Mouse (Mus musculus) gastrocnemius, postnatal 36 days (tissue): ENCODE data around the gene Gckr. TPM values are rescaled to one million over a fixed set of nuclear protein-coding genes. Genes with fewer than 3 reads are reported as not detected.
"Not testable (repeated sequence)": the region's sequence is repeated elsewhere in the genome, so short reads cannot be mapped to it uniquely, and the experiment has no call there.

Experiments used
- DNase-seq, 2 experiments: peaks; one replicate each; pipeline ENCODE4 v3.0.0; 2022
- intact Hi-C: fragments of 180-260 bp; cut with DNase I; formaldehyde crosslinking; loops from one replicate; pipeline ENCODE4 v1.15.1; 2025
- total RNA-seq, 2 experiments: library from RNA; stranded (reverse); gene quantifications; 2 replicates each; pipeline ENCODE4 v1.2.3; 2021

The Gckr gene
- total RNA-seq, 2 experiments from 2014 or later, result not detected

DNA sequence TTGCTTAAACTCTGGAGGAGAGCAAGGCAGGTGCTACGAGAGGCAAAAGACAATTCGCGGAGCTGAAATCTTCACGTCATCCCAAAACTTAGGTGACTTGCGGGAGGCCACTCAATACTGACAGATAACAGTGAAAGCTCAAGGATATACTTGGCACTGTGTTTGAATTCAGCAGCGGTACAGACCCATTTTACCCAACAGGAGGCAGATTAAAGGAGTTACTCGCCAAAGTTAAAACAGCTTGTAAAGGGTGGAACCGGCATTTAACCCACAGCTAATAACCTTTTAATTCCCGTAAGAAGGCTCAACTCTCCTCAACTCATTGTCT lies 5.9 kb upstream of the Gckr start:
- intact Hi-C loops, result no loop called here
- no peak for DNase-seq

DNA sequence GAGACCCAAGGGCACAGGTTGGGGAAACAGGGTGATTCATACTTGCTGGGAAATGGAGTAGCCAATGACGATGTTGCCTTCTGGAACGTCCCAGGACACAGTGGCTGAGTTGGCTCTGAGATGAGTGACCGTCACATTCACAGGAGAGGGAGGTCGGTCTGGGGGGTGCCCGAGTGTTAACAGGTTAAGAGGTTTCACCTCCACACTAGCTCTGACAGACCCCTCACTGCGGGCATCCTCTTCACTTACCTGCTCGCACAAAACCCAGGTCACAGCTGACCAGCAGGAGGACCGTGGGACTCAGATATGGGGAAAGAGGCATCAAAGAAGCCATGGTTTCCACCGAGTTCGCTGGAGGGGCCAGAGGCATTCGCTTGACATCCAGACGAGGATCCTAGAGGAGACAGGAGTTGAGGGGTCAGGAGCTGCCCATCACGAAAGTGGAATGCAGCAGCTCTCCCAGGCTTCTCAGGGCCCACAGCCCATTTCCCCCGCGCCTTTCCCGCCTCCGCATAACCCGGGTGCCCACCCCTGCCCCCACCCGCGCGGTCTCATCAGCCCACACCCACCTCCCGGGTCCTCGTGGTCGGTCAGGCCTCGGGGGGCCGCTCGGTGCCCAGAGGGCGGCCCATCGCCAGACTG lies 2.2 kb upstream of the Gckr start:
- intact Hi-C loops, result no loop called here
- DNase-seq, result no peak

DNA sequence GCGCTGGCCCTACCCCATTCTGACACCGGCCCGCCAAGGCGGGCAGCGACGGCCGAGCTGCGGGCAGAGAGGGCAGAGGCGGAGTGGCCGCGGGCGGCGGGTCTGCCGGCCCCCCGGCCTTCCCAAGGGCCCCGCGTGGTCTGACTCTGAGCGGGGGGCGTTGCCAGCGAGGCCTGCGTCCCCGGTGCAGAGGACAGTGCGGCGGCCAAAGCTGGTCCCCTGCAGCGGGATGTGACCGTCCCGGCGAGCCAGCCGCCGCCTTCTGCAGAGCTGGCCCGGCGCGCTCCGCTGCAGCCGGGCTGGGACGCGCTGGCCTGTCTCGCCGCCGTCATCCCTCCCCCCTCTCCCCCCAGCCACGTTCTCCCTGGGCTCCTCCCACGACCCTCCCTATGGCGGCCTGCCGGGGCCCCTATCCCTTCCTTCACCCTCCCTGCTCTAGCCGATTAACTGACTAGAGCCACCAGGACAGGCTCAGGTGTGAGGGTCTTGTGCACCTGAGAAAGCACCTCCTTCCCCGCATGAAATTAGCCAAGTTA lies 1.6 kb upstream of the Gckr start, which contains the start of gene Fndc4:
Gene Fndc4, minus strand, starts transcription at position 475 of the 536 bp plus-strand sequence.
- intact Hi-C loops, result no loop called here
- no peak for DNase-seq

DNA sequence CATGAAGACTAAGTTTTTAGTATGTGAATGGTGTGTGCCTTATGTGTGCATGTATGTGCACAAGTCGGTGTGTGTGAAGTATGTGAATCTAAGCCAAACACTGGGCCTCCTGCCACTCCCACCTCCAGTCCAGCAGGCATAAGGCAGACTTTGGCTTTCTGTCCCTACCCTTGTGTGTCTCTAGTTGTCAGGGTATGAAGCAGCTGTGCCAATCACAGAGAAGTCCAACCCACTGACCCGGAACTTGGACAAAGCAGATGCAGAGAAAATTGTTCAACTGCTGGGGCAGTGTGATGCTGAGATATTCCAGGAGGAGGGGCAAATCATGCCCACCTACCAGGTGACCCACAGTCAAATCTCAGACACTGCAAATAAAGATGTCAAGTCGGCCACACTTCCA lies 738 bp downstream of the Gckr start:
- no peak for DNase-seq
- intact Hi-C loops, result no loop called here

DNA sequence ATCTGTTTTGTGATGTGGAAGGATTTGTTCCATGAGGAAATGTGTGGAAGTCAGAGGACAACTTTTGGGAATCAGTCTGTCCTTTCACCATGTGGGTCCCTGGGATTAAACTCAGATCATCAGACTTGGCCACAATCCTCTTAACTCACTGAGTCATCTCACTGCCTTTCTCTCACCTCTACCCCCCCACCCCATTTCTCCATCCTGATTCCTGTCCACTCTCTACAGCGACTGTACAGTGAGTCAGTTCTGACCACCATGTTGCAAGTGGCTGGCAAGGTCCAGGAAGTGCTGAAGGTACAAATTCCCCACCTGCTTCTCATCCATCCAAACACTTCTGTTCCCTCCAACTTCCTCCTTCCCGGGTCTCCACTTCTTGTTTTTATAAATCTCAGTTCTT lies 1.2 kb downstream of the Gckr start:
- no peak for DNase-seq
- intact Hi-C loops, result no loop called here

DNA sequence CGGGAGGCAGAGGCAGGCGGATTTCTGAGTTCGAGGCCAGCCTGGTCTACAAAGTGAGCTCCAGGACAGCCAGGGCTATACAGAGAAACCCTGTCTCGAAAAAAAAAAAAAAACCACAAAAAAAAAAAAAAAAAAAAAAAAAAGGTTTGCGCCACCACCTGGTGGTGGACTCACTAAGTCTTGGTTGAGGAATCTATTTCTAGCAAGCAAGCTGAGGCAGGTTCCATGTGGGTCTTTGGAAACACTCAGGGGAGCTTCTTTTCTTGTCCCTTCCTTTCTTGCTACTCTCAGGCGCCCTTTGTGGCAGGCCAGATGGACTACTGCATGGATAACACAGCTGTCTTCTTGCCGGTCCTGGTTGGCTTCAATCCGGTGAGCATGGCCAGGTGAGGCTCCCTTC lies 4.6 kb downstream of the Gckr start:
- no peak for DNase-seq
- intact Hi-C loops, result no loop called here

DNA sequence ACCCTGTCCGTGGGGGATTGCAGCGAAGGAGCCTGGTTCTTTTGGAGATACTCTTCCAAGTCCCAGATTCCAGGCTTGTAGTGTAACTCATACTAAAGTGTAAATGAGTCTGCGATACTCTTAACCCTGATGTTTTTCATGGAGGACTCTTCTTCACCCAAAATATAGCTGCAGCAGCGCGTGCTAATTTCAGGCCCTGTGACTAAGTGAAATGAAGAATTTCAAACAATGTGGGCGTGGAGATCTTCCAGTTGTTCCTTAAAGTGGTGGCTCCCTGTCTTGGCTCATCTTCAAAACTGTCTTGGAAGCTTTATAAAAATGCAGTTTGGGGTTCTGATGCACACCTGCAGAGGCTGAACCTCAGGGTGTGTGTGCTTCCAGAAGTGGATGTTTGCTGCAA lies 5.8 kb downstream of the Gckr start:
- intact Hi-C loops, result no loop called here

DNA sequence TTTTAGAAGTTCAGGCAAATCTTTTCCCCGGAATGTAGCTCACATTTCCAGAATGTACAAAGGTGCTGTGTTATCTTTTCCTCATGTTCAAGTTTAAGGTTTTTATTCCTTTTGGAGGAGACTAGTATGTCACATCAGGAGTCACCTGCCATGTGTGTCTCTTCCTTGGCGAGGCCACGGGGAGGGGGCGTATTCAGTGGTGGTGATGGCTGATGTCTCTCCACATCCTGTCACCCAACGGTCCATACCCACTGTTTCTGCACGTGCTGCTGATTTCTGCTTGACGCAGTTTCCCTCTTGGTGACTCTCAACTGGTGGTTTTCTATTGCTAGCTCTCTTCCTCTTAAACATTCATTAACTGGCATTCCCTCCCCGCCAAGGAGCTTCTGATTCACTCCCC lies 15.6 kb downstream of the Gckr start:
- intact Hi-C loops, result no loop called here
- no peak for DNase-seq

More for the DNA sequence above, 5.8 kb downstream of the Gckr start:
- DNase-seq, result no peak

DNA sequence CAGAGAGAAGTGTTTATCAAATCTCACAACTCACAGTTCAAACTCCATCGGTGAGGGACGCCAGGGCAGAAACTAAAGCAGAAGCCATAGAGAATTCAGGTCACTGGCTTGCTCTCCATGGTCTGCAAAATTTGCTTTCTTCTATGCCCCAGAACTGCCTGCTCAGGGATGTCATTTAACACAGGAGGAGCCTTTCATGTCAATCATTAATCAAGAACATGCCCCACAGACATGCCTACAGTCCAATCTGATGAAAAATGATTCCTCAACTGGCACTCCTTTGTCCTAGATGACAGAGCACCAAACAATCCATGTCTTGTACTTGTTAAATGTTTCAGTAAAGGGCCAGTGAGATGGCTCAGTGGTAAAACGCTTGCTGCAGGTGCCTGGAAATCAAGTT lies 25.5 kb downstream of the Gckr start:
- intact Hi-C loops, result no loop called here
- no peak for DNase-seq

DNA sequence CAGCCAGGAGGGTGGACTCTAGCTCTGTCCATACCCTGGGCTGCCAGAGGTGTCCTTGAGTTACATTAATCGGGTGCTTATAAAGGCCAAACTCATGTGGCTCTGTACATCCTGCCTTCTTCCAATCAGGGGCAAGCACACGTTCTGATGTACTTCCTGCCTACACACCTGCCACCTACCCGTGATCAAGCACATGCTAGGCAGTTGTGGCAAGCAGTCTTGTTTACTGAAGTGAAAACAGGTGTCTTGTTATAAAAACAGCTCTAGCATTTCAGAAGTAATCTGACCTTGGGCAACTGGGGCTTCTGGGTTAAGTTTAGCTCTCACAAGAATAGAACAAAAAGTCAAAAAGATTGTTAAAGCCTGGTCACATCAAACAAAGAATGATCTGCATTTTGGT lies 26.8 kb downstream of the Gckr start:
- DNase-seq, result no peak

DNA sequence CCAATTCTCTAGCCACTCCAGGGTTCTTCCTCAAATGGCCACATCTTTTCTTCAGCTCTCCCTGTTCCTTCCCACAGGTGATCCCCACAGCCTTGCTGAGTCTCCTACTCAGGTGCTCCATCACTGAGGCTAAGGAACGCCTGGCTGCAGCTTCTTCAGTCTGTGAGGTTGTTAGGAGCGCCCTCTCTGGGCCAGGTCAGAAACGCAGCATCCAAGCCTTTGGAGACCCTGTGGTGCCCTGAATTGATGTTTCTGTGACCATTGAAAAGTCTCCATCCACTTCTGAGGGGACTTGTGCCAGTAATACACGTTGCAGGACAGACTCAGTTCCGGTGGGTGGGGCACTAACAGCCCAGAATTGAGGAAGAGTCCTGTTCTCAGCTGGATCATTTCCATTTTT lies 29.6 kb downstream of the Gckr start:
- intact Hi-C loops, result loop anchor here (5.0 kb wide), 1 partner anchor 110 kb away; no protein-coding TSS in a partner anchor
- no peak for DNase-seq

More for the DNA sequence above, 26.8 kb downstream of the Gckr start:
- intact Hi-C loops, result no loop called here

DNA sequence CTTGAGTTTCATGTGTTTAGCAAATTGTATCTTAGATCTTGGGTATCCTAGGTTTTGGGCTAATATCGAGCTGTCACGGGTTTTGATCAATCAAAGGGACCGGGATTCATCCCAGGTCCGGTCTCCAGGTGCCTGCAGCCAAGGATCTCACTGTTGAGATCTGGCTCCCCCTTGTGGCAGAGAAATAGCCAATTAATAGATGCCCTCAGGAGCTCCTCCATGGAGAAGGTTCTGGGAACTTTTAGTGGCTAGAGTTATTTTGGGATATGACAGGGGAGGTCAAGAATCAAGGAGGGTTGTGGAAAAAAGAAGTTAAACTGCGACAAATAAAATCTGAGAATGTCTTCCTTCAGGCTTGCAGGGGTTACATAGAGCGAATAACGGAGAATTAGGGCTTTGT lies 31.0 kb downstream of the Gckr start:
- DNase-seq, result peak in 1 of 2 experiments; percentile 38
- intact Hi-C loops, result loop anchor here (5.0 kb wide), 1 partner anchor 111 kb away; no protein-coding TSS in a partner anchor

DNA sequence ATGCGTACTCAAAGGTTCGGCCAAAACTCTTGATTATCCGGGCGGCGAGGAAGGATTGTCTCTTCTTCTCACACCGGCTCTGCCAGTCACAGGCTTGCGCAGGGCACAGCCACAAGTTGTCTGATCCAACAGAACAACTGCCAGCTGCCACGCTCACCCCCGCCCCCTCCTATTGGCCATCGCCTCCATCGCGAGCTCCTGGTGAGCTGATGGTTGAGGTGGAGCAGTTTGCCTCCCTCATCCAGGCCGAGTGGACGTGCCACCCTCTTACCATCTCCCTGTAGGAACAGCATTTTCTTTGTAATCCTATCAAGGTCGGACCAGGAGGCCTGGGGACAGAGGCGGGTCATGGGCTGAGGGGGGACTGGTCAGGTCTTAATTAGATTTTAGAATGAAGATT lies 60.3 kb downstream of the Gckr start:
- intact Hi-C loops, result loop anchor here (5.0 kb wide), 1 partner anchor 1315 kb away; no protein-coding TSS in a partner anchor
- not testable (repeated sequence) for DNase-seq

DNA sequence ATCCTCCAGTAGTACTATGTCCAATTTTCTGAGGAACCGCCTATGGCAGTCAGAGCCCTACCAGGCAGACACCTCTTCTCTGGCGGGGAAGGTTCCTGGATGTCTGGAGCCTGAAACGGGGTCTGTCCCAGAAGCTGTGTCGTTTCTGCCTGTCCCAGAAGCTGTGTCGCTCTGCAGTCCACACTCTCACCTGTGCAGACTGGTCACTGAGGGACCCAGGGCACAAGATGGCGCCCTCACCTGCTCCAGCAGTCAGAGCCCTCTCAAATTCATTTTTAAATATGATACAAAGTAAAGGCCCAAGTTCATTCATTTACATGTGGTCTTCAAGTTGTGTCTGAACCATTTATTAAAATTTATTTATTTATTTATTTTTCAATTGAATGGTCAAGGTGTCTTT lies 63.7 kb downstream of the Gckr start:
- DNase-seq, result no peak
- intact Hi-C loops, result no loop called here

Other genes with a start within 250 kb of the Gckr start
- 10 to 100 TPM; 42.4 to 43.6 TPM for gene Atraid, start 249.1 kb upstream of the Gckr start, total RNA-seq
- 1 to 10 TPM; 2.5 to 3.8 TPM for gene Slc5a6, start 248.5 kb upstream of the Gckr start, total RNA-seq
- 10 to 100 TPM; 21.3 to 21.7 TPM for gene Cad, start 242.7 kb upstream of the Gckr start, total RNA-seq
- gene Dnajc5g, start 191.2 kb upstream of the Gckr start, total RNA-seq, result not detected
- not detected for gene Slc30a3, start 189.2 kb upstream of the Gckr start, total RNA-seq
- gene Trim54, start 180.7 kb upstream of the Gckr start, total RNA-seq, result 100 to 1,000 TPM; 349 to 367 TPM
- not detected for gene Ucn, start 158.6 kb upstream of the Gckr start, total RNA-seq
- gene Mpv17, start 143.2 kb upstream of the Gckr start, total RNA-seq, result 10 to 100 TPM; 19.1 to 23.9 TPM
- 1 to 10 TPM in 1 of 2 experiments, under 1 TPM in 1; 0.59 to 1.7 TPM for gene Gm29609, start 117.5 kb upstream of the Gckr start, total RNA-seq
- 10 to 100 TPM; 17.8 to 20.8 TPM for gene Gtf3c2, start 117.3 kb upstream of the Gckr start, total RNA-seq
- gene Snx17, start 104.2 kb upstream of the Gckr start, total RNA-seq, result 10 to 100 TPM; 28.1 to 29.7 TPM
- 10 to 100 TPM; 44.1 to 52.9 TPM for gene Eif2b4, start 104.0 kb upstream of the Gckr start, total RNA-seq
- gene Zfp513, start 95.1 kb upstream of the Gckr start, total RNA-seq, result 1 to 10 TPM; 5.1 to 5.8 TPM
- gene Ppm1g, start 76.8 kb upstream of the Gckr start, total RNA-seq, result 10 to 100 TPM; 33.9 to 47.2 TPM
- gene Nrbp1, start 56.6 kb upstream of the Gckr start, total RNA-seq, result 10 to 100 TPM; 51.1 to 60.0 TPM
- gene Gm9970, start 56.2 kb upstream of the Gckr start, total RNA-seq, result not detected
- 1 to 10 TPM in 1 of 2 experiments, under 1 TPM in 1; 0.81 to 1.6 TPM for gene Krtcap3, start 45.8 kb upstream of the Gckr start, total RNA-seq
- 10 to 100 TPM; 20.3 to 26.3 TPM for gene Ift172, start 6.3 kb upstream of the Gckr start, total RNA-seq
- 1 to 10 TPM in 1 of 2 experiments, under 1 TPM in 1; 0.74 to 1.3 TPM for gene Fndc4, start 1.4 kb upstream of the Gckr start, total RNA-seq
- 10 to 100 TPM in 1 of 2 experiments, 1 to 10 TPM in 1; 9.7 to 13.1 TPM for gene Zfp512, start 155.0 kb downstream of the Gckr start, total RNA-seq
- gene 4930548H24Rik, start 188.3 kb downstream of the Gckr start, total RNA-seq, result not detected
- 10 to 100 TPM; 14.9 to 17.5 TPM for gene Gpn1, start 197.3 kb downstream of the Gckr start, total RNA-seq
- gene Slc4a1ap, start 229.6 kb downstream of the Gckr start, total RNA-seq, result 10 to 100 TPM; 20.4 to 20.7 TPM
- 10 to 100 TPM in 1 of 2 experiments, 1 to 10 TPM in 1; 9.0 to 10.3 TPM for gene Supt7l, start 230.4 kb downstream of the Gckr start, total RNA-seq